Mouse (Mus musculus) bone marrow macrophage, adult 2 months (primary cell): Measurements from ENCODE around the gene Nap1l5. TPM values are rescaled to one million over a fixed set of nuclear protein-coding genes. Genes with fewer than 3 reads are reported as not detected.

Source experiments
- H3K27ac ChIP-seq: 2 replicates; pipeline ENCODE4 v1.5.1; 2012; ENCODE audit warnings: low read depth, low read length; ENCODE audit not compliant: insufficient read depth
- H3K4me1 ChIP-seq: 2 replicates; pipeline ENCODE4 v1.6.1; 2012; ENCODE audit warnings: low read length; ENCODE audit not compliant: control insufficient read depth, insufficient read depth
- H3K4me3 ChIP-seq: 2 replicates; pipeline ENCODE4 v1.5.1; 2012; ENCODE audit warnings: mild to moderate bottlenecking, low read length, moderate library complexity; ENCODE audit not compliant: insufficient read depth
- CTCF ChIP-seq: IDR thresholded peaks from 2 replicates; pipeline ENCODE4 v1.5.1; 2012; ENCODE audit warnings: low read depth, mild to moderate bottlenecking, low read length, moderate library complexity
- POLR2A ChIP-seq: IDR thresholded peaks from 2 replicates; pipeline ENCODE4 v1.6.1; 2012; ENCODE audit warnings: mild to moderate bottlenecking, low read depth, low read length, borderline replicate concordance
- polyA plus RNA-seq: library from polyadenylated mRNA; stranded (reverse); fragments of >200 nt; gene quantifications from 2 replicates; pipeline ENCODE4 v1.2.4, GENCODE M21; 2012; ENCODE audit not compliant: missing spikeins, insufficient read depth, insufficient read length

Gene Nap1l5
- not detected in 2 replicates for polyA plus RNA-seq

DNA sequence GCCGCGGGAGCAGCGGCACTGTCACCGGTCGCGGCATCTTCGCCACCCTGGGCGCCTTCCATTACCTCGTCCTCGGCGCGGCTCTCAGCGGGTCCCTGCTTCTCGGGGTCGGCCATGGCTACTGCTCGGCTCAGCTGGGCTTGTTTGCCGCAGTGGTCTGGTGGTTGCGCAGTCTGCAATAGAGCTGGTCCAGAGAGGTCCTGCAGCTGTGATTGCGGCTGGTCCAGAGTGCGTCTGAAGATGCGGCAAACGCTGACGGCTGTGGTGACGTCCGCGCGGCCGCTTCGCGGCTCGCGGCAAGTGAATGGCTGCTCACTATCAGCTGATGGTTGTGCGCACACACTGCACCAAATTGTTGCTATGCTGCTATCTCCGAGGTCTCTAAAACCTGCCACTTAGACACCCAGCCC is at the start of gene Nap1l5:
Nap1l5 (minus strand) TSS at position 225 of the 410 bp plus-strand sequence.
- Histone ChIP-seq H3K4me1 (no peaks in the 10 kb centered on the region), H3K4me3 (no peak within 1 kb of the TSS), H3K27ac (no peak within 1 kb of the TSS)
- no peak for TF ChIP-seq CTCF
- TF ChIP-seq POLR2A = no peak

DNA sequence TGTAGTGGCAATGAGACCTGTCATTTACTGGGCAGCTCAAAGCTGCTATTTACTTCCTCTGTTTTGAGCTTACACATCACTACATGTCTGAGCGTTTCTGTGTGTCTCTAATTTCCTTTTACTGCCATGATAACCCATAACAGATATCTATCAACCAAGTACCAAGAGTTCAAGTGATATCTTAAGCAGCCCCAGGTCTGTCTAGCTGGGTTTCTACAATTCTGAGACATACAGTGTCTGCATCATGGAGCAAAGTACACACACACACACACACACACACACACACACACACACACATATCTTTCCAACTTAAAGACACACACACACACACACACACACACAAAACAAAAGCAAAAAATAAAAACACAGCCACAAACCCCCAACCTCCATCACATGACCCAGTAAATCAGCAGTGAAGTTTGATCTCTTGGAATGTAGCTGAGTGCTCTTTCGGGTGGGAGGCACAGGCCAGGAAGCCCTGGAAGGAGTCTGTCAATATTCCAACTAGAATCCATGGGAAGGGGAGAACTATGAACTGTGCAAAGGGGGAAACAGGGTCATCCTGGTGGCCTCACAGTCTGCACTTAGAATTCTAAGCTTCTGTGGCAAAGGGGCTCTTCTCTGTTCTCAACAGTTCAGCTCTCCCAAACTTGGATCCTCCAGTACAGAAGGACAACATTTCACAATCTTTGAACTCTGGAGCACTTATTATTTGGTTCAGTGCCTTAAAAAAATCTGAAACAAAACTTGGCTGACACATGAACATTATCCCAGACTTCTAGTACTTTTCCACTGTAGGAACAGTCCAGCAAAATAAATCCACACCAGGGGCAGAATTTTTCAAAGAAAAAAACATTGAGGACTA is 44.5 kb upstream of the Nap1l5 start:
- TF ChIP-seq POLR2A = no peak
- TF ChIP-seq CTCF = no peak
- Histone ChIP-seq H3K27ac (no peak overlapping the region), H3K4me1 (peaks cover 5% of the 10 kb centered on the region), H3K4me3 (no peak overlapping the region)

DNA sequence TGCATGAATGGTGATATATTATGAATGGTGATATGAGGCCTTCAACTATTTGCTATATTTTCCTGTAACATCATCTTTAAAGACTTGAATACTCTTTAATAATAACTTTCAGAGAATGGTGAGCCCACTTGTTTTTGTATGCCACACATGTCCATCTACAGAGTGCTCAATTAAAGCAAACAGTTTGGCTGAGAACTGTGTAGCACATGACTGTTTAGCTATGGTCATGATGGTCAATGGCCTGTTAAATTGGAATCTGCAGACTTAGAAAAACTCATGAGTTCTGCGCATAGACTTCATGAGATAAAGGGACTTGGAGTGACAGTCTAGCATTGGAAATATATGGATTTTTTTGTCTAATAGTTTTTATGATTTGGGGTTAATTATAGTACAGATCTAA is 43.5 kb upstream of the Nap1l5 start:
- H3K27ac ChIP-seq = no peak overlapping the region
- TF ChIP-seq CTCF (no peak), POLR2A (no peak)
- peaks cover 5% of the 10 kb centered on the region for H3K4me1 ChIP-seq

DNA sequence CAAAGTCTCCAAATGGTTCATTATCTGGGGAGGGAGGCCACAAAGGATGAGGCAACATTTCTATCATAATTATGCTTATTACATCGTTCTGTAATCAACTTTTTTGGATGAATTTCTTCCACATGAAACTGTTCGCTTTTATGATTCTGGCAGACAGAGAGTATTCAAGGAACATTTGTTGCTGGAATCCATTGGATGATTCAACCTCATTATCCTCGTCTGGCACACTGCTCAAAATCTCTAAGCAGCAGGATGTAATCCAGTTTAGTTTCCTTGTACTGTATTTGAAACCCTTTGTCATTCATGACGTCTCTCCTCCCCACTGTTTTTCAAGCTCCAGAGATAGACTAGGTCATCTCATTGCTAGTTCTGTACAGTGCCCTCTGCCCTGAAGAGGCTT is 40.0 kb upstream of the Nap1l5 start:
- TF ChIP-seq POLR2A (no peak), CTCF (no peak)

More for the DNA sequence above, 43.5 kb upstream of the Nap1l5 start:
- no peak overlapping the region for H3K4me3 ChIP-seq

DNA sequence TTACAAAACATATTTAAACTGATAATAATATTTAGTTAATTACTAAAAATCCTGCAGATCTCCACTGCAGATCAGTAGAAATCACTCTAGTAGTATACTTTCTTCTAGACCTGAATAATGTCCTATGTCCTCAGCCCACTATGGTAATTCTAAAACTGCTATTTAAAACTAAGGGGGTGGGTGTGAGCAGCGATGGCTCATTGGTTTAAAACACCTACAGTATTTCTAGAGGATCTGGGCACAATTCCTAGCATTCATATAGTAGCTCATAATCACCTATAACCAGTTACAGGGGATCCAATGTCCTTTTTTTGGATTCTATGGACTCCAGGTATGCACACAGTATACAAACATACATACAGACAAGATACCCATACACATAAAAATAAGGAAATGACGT is 39.4 kb upstream of the Nap1l5 start:
- TF ChIP-seq CTCF (no peak), POLR2A (no peak)
- no peak overlapping the region for H3K4me3 ChIP-seq
- no peak overlapping the region for H3K27ac ChIP-seq

More for the DNA sequence above, 40.0 kb upstream of the Nap1l5 start:
- peaks cover 5% of the 10 kb centered on the region for H3K4me1 ChIP-seq
- no peak overlapping the region for H3K27ac ChIP-seq
- H3K4me3 ChIP-seq = no peak overlapping the region

DNA sequence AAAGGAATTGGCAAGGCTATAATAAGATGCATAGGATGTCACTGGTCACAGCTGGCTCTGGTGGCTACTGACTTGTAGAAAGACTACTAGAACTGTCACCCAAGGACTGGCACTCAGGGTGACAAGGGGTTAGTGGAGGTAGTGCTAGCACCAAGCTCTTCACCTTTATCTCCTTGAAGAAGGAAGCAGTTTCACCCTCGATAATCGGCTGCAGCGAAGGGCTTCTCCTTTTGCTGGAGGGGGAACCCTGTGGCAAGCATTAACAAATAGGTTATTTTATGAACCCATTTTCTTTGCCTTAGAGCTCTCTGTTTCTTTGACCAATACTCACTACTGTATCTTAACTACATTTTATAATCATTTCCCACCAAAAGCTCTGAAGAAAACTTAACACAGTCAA is 37.1 kb upstream of the Nap1l5 start:
- Histone ChIP-seq H3K27ac (no peak overlapping the region), H3K4me1 (no peaks in the 10 kb centered on the region), H3K4me3 (no peak overlapping the region)
- TF ChIP-seq POLR2A = no peak
- TF ChIP-seq CTCF = no peak

More for the DNA sequence above, 39.4 kb upstream of the Nap1l5 start:
- 0 out of 2 replicates have a peak, but pooled peaks cover 2% of the 10 kb centered on the region for H3K4me1 ChIP-seq

DNA sequence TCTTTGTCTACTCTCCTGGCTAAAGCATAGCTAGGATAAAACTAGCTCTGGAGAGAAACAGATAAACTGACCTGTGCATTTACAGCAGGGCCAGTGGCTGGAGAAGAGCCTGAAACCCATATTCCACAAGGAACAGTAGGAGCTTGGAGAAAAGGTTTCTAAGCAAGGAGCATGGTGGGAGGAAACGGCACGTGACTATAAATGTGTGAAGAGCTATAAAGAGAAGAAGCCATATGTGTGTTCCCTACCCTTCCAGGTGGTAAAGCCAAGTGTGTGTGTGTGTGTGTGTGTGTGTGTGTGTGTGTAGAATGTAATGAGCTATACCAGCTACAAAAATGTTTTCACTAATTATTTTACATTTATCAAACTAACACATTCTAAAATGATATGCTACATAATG is 35.4 kb upstream of the Nap1l5 start:
- 0 out of 2 replicates have a peak, but pooled peaks cover 2% of the 10 kb centered on the region for H3K4me1 ChIP-seq
- H3K4me3 ChIP-seq = no peak overlapping the region
- TF ChIP-seq POLR2A (no peak), CTCF (no peak)
- H3K27ac ChIP-seq = no peak overlapping the region

DNA sequence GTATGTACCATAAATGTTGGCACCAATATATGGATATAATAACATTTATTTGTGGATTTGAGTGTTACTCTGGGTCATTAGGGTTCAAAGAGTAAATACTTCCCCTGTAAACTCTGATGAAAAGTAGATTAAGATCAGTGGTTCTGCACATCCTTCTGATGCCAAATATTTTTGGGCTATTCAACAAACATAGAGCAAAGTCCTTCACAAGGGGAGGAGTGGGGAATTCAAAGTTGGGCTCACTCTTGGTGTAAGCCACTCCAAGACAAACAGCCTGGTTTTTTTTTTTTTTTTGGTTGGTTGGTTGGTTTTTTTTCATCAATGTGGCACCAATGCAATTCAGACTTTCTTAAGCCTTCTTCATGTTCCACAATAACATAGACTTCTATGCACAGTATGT is 30.9 kb upstream of the Nap1l5 start:
- TF ChIP-seq CTCF (no peak), POLR2A (no peak)
- Histone ChIP-seq H3K27ac (no peak overlapping the region), H3K4me3 (no peak overlapping the region), H3K4me1 (peaks cover 7% of the 10 kb centered on the region; the same call in 1 of the 2 replicates)

DNA sequence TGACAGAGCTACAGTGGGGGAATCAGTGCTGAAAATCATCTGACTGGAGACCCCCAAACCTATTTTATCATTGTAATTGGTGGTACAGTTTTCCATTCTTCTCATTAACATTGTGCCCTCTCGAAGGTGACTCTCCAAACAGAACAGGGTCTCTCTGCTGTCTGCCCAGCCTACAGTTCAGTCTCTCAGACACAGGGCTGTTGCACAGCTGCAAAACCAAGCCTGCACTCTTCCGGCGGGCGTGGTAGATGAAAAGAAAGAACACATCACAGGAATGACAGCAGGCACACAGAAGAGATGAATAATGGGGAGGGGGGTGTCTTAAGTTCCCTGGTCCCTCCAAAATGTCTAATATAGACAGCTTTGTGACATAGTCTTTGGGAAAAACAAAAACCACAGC is 27.3 kb upstream of the Nap1l5 start:
- TF ChIP-seq POLR2A = no peak
- no peak for TF ChIP-seq CTCF

DNA sequence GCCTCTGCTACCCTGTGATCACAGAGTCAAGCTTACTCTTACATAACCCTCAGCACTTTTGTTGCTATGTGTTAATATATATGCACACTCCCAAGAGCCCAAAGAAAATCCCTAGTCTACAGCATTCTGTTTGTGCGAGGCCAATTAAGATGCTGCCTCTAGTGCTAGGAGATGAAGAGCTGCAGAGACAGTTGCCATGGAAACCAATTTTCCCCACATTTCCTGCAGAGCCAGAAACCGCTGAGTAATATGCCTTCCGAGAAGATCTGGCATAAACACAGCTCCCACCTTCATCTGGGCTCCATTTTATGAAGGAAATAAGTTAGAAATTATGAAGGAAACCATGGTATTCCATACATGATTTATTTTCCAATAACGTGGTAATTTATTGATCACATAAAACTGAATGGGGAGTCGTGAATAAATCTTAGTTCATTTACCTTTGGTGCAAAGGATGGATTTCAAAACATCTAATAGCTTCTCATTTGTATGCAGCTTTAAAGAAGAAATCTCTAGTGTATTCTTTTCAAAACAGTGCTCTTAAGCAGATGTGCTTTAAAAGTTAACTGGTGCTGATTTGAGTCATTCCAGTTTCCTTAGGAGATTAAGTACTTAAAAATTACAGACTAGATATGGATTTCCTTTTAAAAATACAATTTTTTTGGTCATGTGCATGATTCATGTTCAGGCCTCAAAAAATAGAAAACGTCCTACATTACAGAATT is 26.5 kb upstream of the Nap1l5 start:
- TF ChIP-seq POLR2A (no peak), CTCF (no peak)
- H3K4me1 ChIP-seq = peaks cover 10% of the 10 kb centered on the region; the same call in 1 of the 2 replicates
- no peak overlapping the region for H3K4me3 ChIP-seq
- no peak overlapping the region for H3K27ac ChIP-seq

More for the DNA sequence above, 27.3 kb upstream of the Nap1l5 start:
- Histone ChIP-seq H3K27ac (no peak overlapping the region), H3K4me1 (peaks cover 10% of the 10 kb centered on the region; the same call in 1 of the 2 replicates), H3K4me3 (no peak overlapping the region)
